Mouse (Mus musculus): ENCODE measurements around the gene Cdc42ep2.

- TF ChIP-seq MAX (IDR thresholded peaks at IDR 0.05; ENCODE audit: low read depth) = no peak
- TF ChIP-seq POLR2A (IDR thresholded peaks at IDR 0.05; ENCODE audit: insufficient read length, low read depth) = no peak
Observed at GRCm38 (mm10) chr19:5928104-5928503, 3.5 kb upstream of the Cdc42ep2 start.
